ENCODE assay signal across 31 mouse cellular contexts in genomic region chr6:24642161-24642560, GRCm38 (mm10). TPM values are rescaled to one million over a fixed set of nuclear protein-coding genes. Genes with fewer than 3 reads are reported as not detected.
"Had no signal": no experiment of that assay in that cellular context is flagged by ENCODE, and none has a peak within 500 bp of the region (broad histone marks: within the 10 kb centered on the region; RNA-seq: fewer than 3 reads in every experiment).

No protein-coding gene starts in this region.

- H3K36me3 ChIP-seq: heart, embryonic 15.5 days; hindbrain, embryonic 13.5 days; hindbrain, embryonic 15.5 days had no signal

- H3K4me1 ChIP-seq: heart, embryonic 10.5 days; heart, embryonic 13.5 days; heart, embryonic 15.5 days; kidney, embryonic 15.5 days; limb, embryonic 15.5 days had no signal

- H3K27ac ChIP-seq: heart, embryonic 10.5 days; heart, embryonic 13.5 days; heart, embryonic 15.5 days; hindbrain, embryonic 13.5 days; hindbrain, embryonic 15.5 days; hindbrain, postnatal 0 days; kidney, embryonic 15.5 days; kidney, postnatal 0 days; limb, embryonic 13.5 days; limb, embryonic 15.5 days; liver, embryonic 12.5 days; liver, embryonic 14.5 days had no signal

- DNase-seq: gastrocnemius, postnatal 14 days; gastrocnemius, postnatal 36 days; heart, adult 18-20 months; heart, postnatal 14 days; heart, postnatal 36 days; kidney, adult 11 months; kidney, adult 2 months; kidney, adult 9 months; kidney, postnatal 14 days; kidney, postnatal 36 days; layer of hippocampus, adult 9-11 months; layer of hippocampus, postnatal 36 days; left cerebral cortex, postnatal 4 days had no signal

- H3K4me2 ChIP-seq: heart, embryonic 13.5 days; heart, embryonic 15.5 days; hindbrain, embryonic 13.5 days; hindbrain, embryonic 15.5 days; kidney, embryonic 15.5 days; limb, embryonic 13.5 days; limb, embryonic 15.5 days; liver, embryonic 12.5 days had no signal

- H3K27me3 ChIP-seq: heart, embryonic 13.5 days; heart, embryonic 15.5 days; hindbrain, embryonic 13.5 days; hindbrain, embryonic 15.5 days; kidney, embryonic 15.5 days; limb, embryonic 13.5 days; limb, embryonic 15.5 days; liver, embryonic 12.5 days had no signal

- ATAC-seq: hindbrain, postnatal 0 days; intestine, embryonic 16.5 days; liver, embryonic 12.5 days had no signal

- H3K4me3 ChIP-seq: heart, embryonic 10.5 days; heart, embryonic 13.5 days; heart, embryonic 15.5 days; hindbrain, embryonic 13.5 days; hindbrain, embryonic 15.5 days; kidney, embryonic 15.5 days; limb, embryonic 13.5 days; limb, embryonic 15.5 days; liver, embryonic 12.5 days had no signal

- H3K9ac ChIP-seq: heart, embryonic 13.5 days; heart, embryonic 15.5 days; hindbrain, embryonic 13.5 days; hindbrain, embryonic 15.5 days; kidney, embryonic 15.5 days; limb, embryonic 13.5 days; limb, embryonic 15.5 days; liver, embryonic 12.5 days; liver, embryonic 14.5 days had no signal

- H3K9me3 ChIP-seq: heart, embryonic 10.5 days; heart, embryonic 13.5 days; heart, embryonic 15.5 days; hindbrain, embryonic 13.5 days; hindbrain, embryonic 15.5 days; kidney, embryonic 15.5 days; limb, embryonic 13.5 days; limb, embryonic 15.5 days; liver, embryonic 12.5 days had no signal

RNA-seq across cellular contexts. Expression of gene Lmod2, which starts 44.6 kb away (rescaled TPM):
- polyA plus RNA-seq: hindbrain, embryonic 11.5 days; hindbrain, embryonic 13.5 days; hindbrain, embryonic 15.5 days; hindbrain, postnatal 0 days; intestine, embryonic 14.5 days; intestine, embryonic 16.5 days; kidney, postnatal 0 days; large intestine, adult 2 months; limb, embryonic 11.5 days; liver, adult 2 months; liver, embryonic 12.5 days had no signal
